Mouse (Mus musculus): Measurements from ENCODE around the gene Gm21776.
"Not testable (repeated sequence)": the region's sequence is repeated elsewhere in the genome, so short reads cannot be mapped to it uniquely, and the experiment has no call there.

The Gm21776 gene

DNA sequence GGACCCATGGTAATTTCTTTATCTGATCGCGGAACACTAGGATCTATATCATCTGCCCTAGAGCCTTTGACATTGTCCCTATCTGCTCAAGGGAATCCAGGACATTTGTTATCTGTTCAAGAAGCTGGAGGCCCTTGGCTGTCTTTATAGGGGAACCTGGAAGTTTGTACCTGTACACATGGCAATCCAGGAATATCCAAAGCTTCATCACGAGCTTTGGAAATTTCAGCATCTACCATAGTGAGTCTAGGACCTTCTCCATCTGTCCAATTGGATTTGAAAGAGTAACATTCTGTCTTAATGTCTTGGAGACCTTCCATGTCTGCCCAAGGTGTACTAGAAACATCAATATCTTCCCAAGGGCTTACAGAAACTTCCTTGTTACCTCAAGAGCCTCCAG, at the start of gene Gm21776:
Gene Gm21776, plus strand, starts transcription at position 301 of the 400 bp plus-strand sequence.
- not testable (repeated sequence) for H3K9me3 ChIP-seq (ENCODE audit: low read length); H3K4me3 ChIP-seq (replicated peaks; ENCODE audit: low read length); H3K4me1 ChIP-seq (replicated peaks; ENCODE audit: low read depth, low read length); H3K36me3 ChIP-seq (ENCODE audit: insufficient read depth, low read length); H3K27me3 ChIP-seq (ENCODE audit: insufficient read depth, low read length)
